Mouse (Mus musculus): Measurements from ENCODE around the gene Fhl5.
"Not testable (repeated sequence)": the region's sequence is repeated elsewhere in the genome, so short reads cannot be mapped to it uniquely, and the experiment has no call there.

Fhl5 gene

DNA sequence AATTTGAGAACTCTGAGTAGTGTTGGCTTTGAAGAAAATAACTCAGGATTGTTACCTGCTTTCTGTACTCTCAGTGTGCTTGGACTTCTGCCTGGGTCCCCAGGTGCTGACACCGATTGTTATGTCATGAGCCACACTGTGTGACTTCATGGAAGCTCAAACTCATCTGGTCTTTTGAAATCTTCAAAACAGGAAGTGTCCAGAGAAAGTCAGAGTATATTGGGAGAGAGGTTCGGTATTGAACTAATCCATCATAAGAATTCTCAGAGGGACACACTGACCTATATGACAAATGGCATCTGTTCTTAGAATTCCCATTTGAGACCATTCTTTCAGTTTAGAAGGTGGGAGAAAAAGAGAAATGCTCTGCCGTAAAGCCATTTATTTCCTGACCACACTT is at the start of gene Fhl5:
Gene Fhl5, minus strand, starts transcription at position 101 of the 400 bp plus-strand sequence.
- DNase-seq (ENCODE audit: extremely low spot score) = no peak

DNA sequence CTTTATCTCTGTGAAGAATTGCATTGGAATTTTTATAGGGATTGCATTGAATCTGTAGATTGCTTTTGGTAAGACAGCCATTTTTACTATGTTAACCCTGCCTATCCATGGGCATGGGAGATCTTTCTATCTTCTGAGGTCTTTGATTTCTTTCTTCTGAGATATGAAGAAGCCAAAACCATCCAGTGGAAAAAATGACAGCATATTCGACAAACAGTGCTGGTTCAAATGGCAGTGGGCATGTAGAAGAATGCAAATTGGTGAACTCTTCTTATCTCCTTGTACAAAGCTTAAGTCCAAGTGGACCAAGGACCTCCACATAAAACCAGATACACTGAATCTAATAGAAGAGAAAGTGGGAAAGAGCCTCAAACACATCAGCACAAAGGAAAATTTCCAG is 42.3 kb upstream of the Fhl5 start:
- DNase-seq (ENCODE audit: extremely low spot score) = not testable (repeated sequence)

DNA sequence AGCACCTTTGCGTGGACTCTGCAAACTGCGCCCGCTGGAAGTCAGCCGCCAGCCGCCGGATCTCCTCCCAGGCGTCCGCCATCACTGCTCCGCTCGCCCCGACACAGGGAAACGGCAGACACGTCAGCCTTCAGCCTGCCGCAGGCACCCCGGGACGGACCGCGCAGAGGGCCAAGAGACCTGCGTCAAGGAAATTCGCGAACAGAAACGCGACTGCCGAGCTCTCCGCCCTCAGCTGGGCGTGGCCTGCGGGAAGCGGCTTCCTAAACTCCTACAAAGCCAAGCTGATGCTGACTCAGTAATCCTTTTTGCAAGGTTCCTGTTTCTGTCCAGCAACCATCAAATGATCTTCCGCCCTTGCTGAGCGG is 39.0 kb upstream of the Fhl5 start, which contains the start of gene Ufl1:
Gene Ufl1, minus strand, starts transcription at position 151 of the 368 bp plus-strand sequence.
- peak; percentile 93 for DNase-seq (ENCODE audit: extremely low spot score)

DNA sequence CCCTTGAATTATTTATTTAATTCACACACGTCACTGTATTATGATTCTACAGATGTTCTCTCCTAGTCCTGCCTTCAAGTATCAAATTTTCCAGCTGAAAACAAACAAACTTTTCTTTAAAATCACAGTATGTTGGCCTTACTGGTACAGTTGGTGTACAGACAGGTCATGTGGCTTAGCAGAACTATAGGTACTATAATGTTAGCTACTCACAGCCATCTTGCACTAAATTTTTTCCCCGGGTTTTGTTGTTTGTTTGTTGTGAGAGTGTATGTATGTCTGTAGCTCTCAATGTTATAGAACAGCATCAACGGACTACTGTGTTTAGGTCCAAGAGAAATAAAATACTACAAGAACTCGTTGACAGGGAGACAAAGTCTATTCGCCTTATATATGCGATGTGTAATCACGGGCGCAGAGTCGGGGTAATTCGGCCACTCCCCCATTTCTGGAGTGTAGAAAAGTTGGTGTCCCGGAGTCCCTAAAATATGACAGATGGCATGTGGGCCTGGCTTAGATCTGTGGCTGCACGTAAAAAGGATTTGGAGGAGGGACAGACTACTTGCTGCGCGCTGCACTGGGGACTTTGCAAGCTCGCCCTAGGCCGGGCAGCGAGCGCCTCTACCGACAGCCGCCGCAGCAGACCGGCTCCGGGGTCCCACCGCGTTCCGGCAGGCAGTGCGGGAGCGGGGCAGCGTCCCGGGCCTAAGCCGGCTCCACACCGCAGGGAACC is 38.4 kb upstream of the Fhl5 start:
- no peak for DNase-seq (ENCODE audit: extremely low spot score)

DNA sequence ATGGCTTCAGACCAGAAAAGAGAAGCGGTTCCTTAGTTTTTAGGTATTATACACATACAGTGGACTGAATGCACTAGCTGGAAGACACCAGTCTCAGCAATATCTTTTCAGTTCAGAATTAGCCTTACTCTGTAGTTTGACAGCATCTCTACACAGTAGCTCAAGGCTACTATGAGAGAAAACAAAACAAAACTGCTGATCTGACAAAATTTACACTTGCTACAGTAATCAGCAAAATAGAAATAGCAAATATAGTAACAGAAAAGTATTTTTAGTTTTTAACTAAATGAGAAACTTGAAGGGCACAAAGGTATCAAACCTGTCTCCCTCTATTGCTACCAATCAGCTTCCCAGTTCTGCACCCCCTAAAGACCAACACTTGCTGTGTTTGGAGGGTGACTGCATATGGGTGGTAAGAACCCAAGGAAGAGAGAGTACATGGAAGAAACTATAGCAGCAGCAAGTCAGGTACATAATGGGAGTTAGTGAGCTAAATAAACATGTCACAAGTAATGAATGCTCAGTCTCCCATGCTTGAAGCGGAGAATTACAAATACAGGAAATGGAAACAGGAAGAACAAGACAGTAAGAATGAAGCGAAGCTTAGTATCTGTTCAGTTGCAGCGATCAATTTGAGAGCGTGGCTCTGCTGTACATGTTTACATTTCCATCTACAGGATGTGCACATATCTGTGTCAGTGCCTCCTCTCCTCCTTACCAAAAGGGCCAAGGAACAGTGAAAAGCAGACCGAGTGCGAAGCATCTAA is 30.4 kb upstream of the Fhl5 start:
- DNase-seq (ENCODE audit: extremely low spot score) = no peak

DNA sequence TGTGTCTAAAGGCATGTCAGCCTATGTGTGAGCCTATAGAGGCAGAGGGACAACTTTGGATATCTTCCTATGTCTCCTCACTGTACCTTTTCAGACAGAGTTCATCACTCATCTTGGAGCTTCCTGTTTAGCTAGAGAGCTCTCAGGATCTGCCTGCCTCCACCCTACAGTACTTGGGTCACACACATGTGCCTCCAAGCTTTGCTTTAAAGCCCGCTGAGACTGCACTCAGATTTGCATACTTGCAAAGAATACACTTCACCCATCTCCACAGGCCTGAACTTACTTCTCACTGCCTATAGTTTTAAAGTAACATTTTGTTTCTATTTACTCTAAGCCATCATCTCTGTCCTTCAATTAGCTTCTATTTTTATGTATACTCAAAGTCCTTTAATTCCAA is 29.2 kb upstream of the Fhl5 start:
- no peak for DNase-seq (ENCODE audit: extremely low spot score)

DNA sequence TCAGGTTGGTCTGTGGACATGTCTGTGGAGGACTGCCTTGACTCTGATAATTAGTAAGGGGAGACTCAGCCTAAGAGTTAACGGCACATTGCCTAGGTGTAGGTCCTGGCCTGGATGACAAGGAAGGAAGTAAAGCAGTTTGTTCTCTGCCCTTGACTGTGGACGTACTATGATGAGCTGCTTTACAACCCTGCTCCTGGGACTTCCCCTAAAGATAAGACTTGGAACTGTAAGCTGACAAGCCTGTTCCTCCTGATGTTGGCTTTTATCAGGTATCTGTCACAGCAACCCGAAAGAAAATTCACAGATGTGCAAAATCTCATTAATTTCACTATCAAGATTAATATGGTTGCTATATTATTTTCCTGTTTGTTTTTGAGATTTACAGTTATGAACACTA is 24.5 kb upstream of the Fhl5 start:
- DNase-seq (ENCODE audit: extremely low spot score) = no peak

DNA sequence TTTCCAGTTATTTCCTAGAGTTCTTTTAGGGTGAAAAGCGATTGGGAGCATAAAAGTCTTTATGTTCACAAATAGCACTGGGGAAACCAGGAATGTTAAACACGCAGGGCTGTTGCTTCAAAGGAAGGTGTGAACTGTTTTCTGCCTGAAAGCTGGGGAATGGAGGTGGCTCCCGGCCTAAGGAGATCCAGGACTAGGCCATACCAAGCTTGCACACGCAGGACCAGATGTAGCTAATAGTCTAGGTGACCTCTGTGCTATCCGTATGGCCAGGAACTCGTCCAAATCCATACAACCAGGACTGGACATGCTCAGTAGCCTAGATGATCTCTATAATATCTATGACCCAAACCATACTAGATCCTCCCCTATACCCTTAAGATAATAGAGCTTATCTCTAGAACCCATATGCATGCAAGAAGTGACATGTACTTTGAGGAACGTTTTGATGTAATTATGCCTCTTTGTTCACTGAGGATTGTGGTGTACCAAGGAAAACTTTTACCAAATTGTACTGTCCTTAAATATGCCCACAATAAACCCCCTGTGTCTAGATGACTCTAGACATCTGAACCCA is 15.2 kb upstream of the Fhl5 start:
- no peak for DNase-seq (ENCODE audit: extremely low spot score)

DNA sequence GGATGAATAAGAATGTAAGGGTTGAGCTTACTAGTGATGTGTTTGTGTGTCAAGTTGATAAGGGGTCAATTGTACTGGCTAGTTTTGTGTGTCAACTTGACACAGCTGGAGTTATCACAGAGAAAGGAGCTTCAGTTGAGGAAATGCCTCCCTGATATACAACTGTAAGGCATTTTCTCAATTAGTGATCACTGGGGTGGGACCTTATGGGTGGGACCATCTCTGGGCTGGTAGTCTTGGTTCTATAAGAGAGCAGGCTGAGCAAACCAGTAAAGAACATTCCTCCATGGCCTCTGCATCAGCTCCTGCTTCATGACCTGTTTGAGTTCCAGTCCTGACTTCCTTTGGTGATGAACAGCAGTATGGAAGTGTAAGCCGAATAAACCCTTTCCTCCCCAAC is 7.0 kb downstream of the Fhl5 start:
- DNase-seq (ENCODE audit: extremely low spot score) = not testable (repeated sequence)

DNA sequence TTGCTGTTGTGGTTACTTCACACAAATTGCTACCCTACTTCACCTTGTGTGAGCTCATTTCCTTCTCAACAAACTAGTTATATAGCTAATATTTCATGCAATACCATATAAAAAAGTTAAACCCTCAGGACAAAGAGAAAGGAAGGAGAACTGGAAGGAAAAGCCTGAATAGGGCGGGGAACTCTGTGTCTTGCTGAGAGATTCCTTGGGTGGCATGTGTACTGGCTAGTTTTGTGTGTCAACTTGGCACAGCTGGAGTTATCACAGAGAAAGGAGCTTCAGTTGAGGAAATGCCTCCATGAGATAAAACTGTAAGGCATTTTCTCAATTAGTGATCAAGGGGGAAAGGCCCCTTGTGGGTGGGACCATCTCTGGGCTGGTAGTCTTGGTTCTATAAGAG is 8.9 kb downstream of the Fhl5 start:
- DNase-seq (ENCODE audit: extremely low spot score) = not testable (repeated sequence)

DNA sequence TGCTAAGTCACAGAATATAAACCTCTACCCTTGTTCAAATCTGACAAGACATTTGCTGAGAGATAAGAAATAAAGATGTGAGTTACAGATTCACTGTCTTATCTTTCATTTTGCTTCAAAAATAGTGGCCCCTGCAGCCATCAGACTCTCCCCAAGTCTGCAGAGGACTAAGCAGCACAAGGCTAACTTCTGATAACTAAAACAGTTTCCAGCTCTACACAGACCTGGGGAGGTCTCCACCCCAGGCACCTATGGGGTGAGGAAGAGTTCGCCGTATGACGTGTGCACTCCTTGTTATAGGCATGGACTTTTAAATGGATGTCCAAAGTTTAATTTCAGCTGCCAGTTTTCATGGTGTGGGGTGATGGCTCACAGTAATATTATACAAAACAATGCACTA is 10.1 kb downstream of the Fhl5 start:
- no peak for DNase-seq (ENCODE audit: extremely low spot score)

DNA sequence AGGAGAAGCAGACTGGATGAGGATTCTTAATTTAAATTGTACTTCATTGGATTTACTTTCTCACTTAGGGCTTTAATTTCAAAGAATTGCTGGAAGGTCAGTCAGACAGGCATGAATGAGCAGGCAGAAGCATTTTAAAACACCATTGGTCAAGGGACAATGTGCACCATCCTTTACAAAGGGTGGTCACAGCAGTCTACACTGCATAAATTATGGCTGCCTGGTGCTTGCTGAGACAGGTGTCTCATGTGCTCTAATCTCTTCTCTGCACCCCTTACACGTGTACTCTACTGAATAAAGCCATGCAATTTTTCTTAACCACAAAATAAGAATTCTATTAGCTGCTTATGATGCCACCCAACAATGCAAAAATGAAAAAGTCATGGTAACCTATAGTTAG is 15.1 kb downstream of the Fhl5 start:
- no peak for DNase-seq (ENCODE audit: extremely low spot score)

DNA sequence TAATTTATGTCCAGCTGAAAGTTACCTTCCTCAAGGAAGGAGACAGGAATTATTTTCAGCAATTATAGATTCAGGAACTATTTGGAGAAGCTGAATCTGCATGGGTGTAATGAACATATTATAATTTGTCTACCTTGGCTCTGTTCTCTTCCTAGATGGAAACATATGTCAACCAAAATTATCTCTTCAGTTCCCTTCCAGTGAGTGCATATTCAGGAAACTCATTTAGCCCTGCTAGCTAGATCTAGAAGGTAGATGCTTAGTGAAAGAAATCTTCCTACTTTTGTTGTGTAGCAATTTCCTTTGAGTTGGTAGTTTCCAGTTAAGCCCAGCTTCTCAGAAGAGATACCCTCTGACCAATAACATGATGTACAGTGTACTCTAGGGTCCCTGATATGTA is 20.7 kb downstream of the Fhl5 start:
- DNase-seq (ENCODE audit: extremely low spot score) = no peak

DNA sequence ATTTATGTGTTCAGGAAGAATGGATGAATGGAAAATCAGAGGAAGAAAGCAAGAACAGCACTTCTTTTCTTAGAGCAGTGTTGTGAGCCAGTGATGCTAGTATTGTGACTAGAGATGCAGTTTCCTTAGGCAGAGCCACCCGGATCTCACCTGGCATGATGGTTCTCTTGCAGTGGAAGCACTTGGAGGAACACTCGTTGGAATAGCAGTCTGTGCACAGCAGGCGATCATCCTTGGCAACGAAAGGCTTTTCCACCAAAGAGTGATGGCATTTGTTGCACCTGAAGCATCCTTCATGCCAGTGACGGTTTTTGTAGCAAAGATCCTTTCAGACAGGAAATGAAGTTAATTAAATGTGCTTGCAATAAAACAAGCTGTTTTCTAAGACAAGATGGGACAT is 29.2 kb downstream of the Fhl5 start:
- no peak for DNase-seq (ENCODE audit: extremely low spot score)

DNA sequence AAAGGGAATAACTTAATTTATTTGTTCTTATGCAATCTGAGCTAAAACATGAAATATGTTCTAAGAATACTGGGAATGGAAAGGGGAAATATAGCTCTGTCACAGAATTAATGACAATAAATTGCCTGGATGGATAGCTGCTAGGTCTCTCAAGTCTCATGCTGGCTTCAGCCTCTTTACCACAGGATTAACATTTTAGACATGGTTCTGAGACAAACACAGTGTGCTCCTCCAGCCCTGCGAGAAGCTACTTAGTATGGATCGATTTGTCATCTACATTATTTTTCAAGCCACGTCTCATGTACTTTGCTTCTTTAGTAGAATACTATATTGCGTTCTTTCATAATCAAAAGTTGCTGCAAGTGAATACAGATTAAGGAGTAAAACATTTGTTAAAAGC is 36.5 kb downstream of the Fhl5 start:
- DNase-seq (ENCODE audit: extremely low spot score) = no peak

DNA sequence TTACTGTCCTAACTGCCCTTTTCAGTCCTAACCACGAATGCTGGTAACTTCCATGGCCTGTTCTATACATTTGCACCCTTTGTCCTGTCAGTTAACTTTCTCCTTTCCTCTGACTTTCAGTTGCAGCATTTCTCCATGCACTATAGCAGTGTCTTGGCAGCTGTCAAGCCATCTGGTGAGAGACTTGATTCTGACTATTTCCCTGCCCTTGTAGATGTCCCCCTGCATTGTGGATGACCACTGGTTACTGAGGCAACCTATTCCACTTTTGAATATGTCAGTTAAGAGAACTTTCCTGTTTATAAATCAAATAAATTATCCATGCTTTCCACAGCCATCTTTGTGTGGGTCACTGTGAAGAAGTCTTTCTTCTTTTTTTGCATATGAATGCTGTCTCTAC is 45.4 kb downstream of the Fhl5 start:
- no peak for DNase-seq (ENCODE audit: extremely low spot score)

DNA sequence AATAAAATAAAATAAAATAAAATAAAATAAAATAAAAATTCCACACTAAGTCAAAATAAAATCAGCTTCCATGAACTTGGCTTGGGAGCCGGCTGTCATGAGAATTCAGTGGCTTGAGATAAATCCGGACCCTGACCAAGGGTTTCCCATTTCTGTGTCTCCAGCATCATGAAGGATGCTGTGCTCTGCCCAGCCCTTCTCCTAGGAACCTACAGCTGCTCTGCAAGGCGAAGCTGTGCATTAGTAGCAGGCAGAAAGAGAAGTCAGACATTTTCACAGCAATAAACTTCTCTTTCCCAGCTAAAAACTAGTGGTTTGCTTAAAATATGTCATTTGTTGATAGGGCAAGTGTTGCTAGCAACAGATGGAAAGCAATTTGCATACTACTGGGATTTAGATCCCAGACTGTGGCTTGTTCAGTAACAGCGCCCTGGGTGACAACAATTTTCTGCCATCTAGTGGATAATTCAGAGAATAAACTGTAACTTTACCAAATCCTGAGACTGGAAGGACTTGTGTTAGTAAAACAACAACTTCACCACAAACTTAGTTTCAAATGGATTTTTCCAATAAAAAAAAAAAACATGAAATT is 63.0 kb downstream of the Fhl5 start:
- peak; percentile 2 for DNase-seq (ENCODE audit: extremely low spot score)

Data from embryo, embryonic 9.5 days (tissue).